Mouse (Mus musculus): Measurements from ENCODE around the gene Gm2696.

- TF ChIP-seq POLR2A (IDR thresholded peaks at IDR 0.05; ENCODE audit: low read depth, low read length) (no peak), CTCF (IDR thresholded peaks at IDR 0.05; ENCODE audit: extremely low read depth, insufficient read length, insufficient replicate concordance, low read depth, low read length) (no peak)
Observed at GRCm38 (mm10) chr10:77846961-77847360, 32.5 kb downstream of the Gm2696 start.

Data from small intestine, adult 2 months (tissue).